Mouse (Mus musculus): ENCODE measurements around the gene Gm20388. TPM values are rescaled to one million over a fixed set of nuclear protein-coding genes. Genes with fewer than 3 reads are reported as not detected.
A peak's percentile ranks its signal among the peaks of the same experiment; 100 is the strongest.

The Gm20388 gene
- total and polyA plus RNA-seq, 3 experiments, result 0.02 to 0.05 TPM; not detected in 1

- ATAC-seq (ENCODE audit: extremely low read depth, insufficient number of reproducible peaks, low FRiP score, poor library complexity, severe bottlenecking), result peak; percentile 67
- peaks cover 8% of the 10 kb centered on the region for H3K9me3 ChIP-seq (replicated peaks)
- no peak overlapping the region; the same call in 1 of the 2 replicates for H3K4me3 ChIP-seq (ENCODE audit: low read depth, low read length)
- H3K4me1 ChIP-seq (ENCODE audit: insufficient read depth, low read depth, low read length), result peaks cover 17% of the 10 kb centered on the region
- DNase-seq (ENCODE audit: low spot score), result peak; percentile 48
- peaks cover 94% of the 10 kb centered on the region for H3K27me3 ChIP-seq (ENCODE audit: insufficient read depth, low read length)
- no peaks in the 10 kb centered on the region for H3K36me3 ChIP-seq (replicated peaks)
- TF ChIP-seq GATA2 (IDR thresholded peaks at IDR 0.05; ENCODE audit: borderline replicate concordance, low read depth, low read length), result no peak
- TF ChIP-seq CTCF (IDR thresholded peaks at IDR 0.05; ENCODE audit: low read depth, low read length), result no peak
- TF ChIP-seq TAL1 (conservative IDR thresholded peaks at IDR 0.05; ENCODE audit: low read depth, low read length), result peak; percentile 40; the same call in 1 of the 2 replicates
- no peak for TF ChIP-seq GATA1 (IDR thresholded peaks at IDR 0.05; ENCODE audit: borderline replicate concordance, low read length)
These were observed 551.5 kb downstream of the Gm20388 start for GRCm38 (mm10) chr8:120462119-120462551.

DNA sequence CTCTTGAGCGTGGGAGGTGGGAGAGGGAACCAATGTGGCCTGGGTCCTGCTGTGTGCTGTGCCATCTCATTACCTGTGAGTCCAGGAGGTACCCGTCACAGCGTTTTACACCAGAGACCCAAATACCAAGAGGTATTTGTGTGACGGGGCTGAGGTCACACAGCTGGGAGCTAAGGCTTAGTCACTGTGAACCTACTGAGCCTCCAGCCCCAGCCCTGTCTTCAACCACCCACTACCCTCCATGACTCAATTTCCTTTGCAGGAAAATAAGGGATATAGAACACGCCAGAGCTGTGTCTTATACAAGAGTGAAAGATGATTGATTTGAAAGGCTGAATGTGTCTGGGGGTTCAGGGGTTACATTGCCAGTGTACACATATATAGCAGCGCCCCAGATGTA is 552.0 kb downstream of the Gm20388 start:
- DNase-seq (ENCODE audit: low spot score) (no peak), ATAC-seq (ENCODE audit: extremely low read depth, insufficient number of reproducible peaks, low FRiP score, poor library complexity, severe bottlenecking) (no peak)
- H3K36me3 ChIP-seq (replicated peaks), result no peaks in the 10 kb centered on the region
- H3K27me3 ChIP-seq (ENCODE audit: insufficient read depth, low read length), result peaks cover 96% of the 10 kb centered on the region
- no peak for TF ChIP-seq TAL1 (conservative IDR thresholded peaks at IDR 0.05; ENCODE audit: low read depth, low read length)
- no peak for TF ChIP-seq GATA1 (IDR thresholded peaks at IDR 0.05; ENCODE audit: borderline replicate concordance, low read length)
- TF ChIP-seq CTCF (IDR thresholded peaks at IDR 0.05; ENCODE audit: low read depth, low read length), result no peak
- TF ChIP-seq POLR2AphosphoS5 (IDR thresholded peaks at IDR 0.05; ENCODE audit: insufficient replicate concordance, low read depth, low read length), result no peak
- TF ChIP-seq GATA2 (IDR thresholded peaks at IDR 0.05; ENCODE audit: borderline replicate concordance, low read depth, low read length), result no peak
- H3K4me1 ChIP-seq (ENCODE audit: insufficient read depth, low read depth, low read length), result peaks cover 17% of the 10 kb centered on the region
- peaks cover 8% of the 10 kb centered on the region for H3K9me3 ChIP-seq (replicated peaks)
- no peak overlapping the region; the same call in 1 of the 2 replicates for H3K4me3 ChIP-seq (ENCODE audit: low read depth, low read length)

- no peaks in the 10 kb centered on the region for H3K36me3 ChIP-seq (replicated peaks)
- peaks cover 8% of the 10 kb centered on the region for H3K9me3 ChIP-seq (replicated peaks)
- ATAC-seq (ENCODE audit: extremely low read depth, insufficient number of reproducible peaks, low FRiP score, poor library complexity, severe bottlenecking), result no peak
- H3K27me3 ChIP-seq (ENCODE audit: insufficient read depth, low read length), result peaks cover 95% of the 10 kb centered on the region
- DNase-seq (ENCODE audit: low spot score), result no peak
- no peak for TF ChIP-seq CTCF (IDR thresholded peaks at IDR 0.05; ENCODE audit: low read depth, low read length)
- peaks cover 17% of the 10 kb centered on the region for H3K4me1 ChIP-seq (ENCODE audit: insufficient read depth, low read depth, low read length)
- H3K4me3 ChIP-seq (ENCODE audit: low read depth, low read length), result no peak overlapping the region
These were observed 553.4 kb downstream of the Gm20388 start for GRCm38 (mm10) chr8:120463918-120464584.

- ATAC-seq (ENCODE audit: extremely low read depth, insufficient number of reproducible peaks, low FRiP score, poor library complexity, severe bottlenecking) (no peak), DNase-seq (ENCODE audit: low spot score) (no peak)
- Histone ChIP-seq H3K36me3 (replicated peaks) (no peaks in the 10 kb centered on the region), H3K4me1 (ENCODE audit: insufficient read depth, low read depth, low read length) (peaks cover 17% of the 10 kb centered on the region), H3K9me3 (replicated peaks) (peaks cover 8% of the 10 kb centered on the region), H3K4me3 (ENCODE audit: low read depth, low read length) (no peak overlapping the region), H3K27me3 (ENCODE audit: insufficient read depth, low read length) (peaks cover 94% of the 10 kb centered on the region)
- TF ChIP-seq POLR2AphosphoS5 (IDR thresholded peaks at IDR 0.05; ENCODE audit: insufficient replicate concordance, low read depth, low read length) (no peak), GATA1 (IDR thresholded peaks at IDR 0.05; ENCODE audit: borderline replicate concordance, low read length) (no peak), GATA2 (IDR thresholded peaks at IDR 0.05; ENCODE audit: borderline replicate concordance, low read depth, low read length) (no peak), CTCF (IDR thresholded peaks at IDR 0.05; ENCODE audit: low read depth, low read length) (no peak), TAL1 (conservative IDR thresholded peaks at IDR 0.05; ENCODE audit: low read depth, low read length) (no peak)
These were observed 553.9 kb downstream of the Gm20388 start for GRCm38 (mm10) chr8:120464585-120464937.

DNA sequence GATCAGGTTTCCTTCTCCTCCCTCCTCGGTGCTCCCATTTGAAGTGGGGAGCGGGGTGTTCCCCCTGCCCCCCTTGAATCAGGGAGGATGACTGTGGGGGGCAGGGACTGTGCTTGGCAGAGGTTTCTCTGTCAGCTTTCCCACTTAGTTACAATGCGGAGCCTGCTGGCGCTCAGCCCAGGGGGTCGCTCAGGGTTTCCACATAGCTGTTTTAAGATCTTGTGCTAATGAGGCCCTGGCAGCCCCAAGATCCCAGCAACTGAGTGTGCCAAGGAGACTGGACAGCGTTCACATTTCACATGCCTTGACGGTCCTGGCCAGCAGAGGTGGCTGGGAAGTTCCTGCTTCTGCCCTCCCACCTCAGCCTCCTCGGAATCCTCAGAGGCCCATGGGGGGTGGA is 555.1 kb downstream of the Gm20388 start:
- DNase-seq (ENCODE audit: low spot score) (no peak), ATAC-seq (ENCODE audit: extremely low read depth, insufficient number of reproducible peaks, low FRiP score, poor library complexity, severe bottlenecking) (no peak)
- H3K27me3 ChIP-seq (ENCODE audit: insufficient read depth, low read length), result peaks cover 94% of the 10 kb centered on the region
- H3K4me3 ChIP-seq (ENCODE audit: low read depth, low read length), result no peak overlapping the region
- H3K9me3 ChIP-seq (replicated peaks), result peaks cover 8% of the 10 kb centered on the region
- TF ChIP-seq GATA2 (IDR thresholded peaks at IDR 0.05; ENCODE audit: borderline replicate concordance, low read depth, low read length), result no peak
- TF ChIP-seq POLR2AphosphoS5 (IDR thresholded peaks at IDR 0.05; ENCODE audit: insufficient replicate concordance, low read depth, low read length), result no peak
- H3K36me3 ChIP-seq (replicated peaks), result no peaks in the 10 kb centered on the region
- H3K4me1 ChIP-seq (ENCODE audit: insufficient read depth, low read depth, low read length), result peaks cover 17% of the 10 kb centered on the region

DNA sequence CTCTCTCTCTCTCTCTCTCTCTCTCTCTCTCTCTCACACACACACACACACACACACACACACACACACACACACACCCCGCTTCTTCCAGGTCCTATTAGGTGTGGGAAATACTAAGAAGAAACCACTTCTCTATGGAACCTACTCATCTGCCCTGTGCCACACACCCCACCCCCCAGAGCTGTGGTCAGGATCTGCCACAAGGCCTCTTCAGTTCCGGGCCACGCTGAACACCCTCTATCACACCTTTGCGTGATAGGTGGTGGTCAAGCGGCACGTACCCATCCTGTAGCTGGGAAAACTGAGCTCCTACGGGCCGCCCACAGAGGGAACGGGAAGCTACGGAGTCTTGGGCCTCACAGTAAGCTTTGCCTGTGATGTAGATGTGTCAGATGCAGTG is 555.6 kb downstream of the Gm20388 start:
- Histone ChIP-seq H3K36me3 (replicated peaks) (no peaks in the 10 kb centered on the region), H3K27me3 (ENCODE audit: insufficient read depth, low read length) (peaks cover 94% of the 10 kb centered on the region), H3K9me3 (replicated peaks) (peaks cover 8% of the 10 kb centered on the region), H3K4me1 (ENCODE audit: insufficient read depth, low read depth, low read length) (peaks cover 23% of the 10 kb centered on the region), H3K4me3 (ENCODE audit: low read depth, low read length) (no peak overlapping the region)
- ATAC-seq (ENCODE audit: extremely low read depth, insufficient number of reproducible peaks, low FRiP score, poor library complexity, severe bottlenecking) (no peak), DNase-seq (ENCODE audit: low spot score) (no peak)
- TF ChIP-seq GATA1 (IDR thresholded peaks at IDR 0.05; ENCODE audit: borderline replicate concordance, low read length), result no peak

- Histone ChIP-seq H3K36me3 (replicated peaks) (no peaks in the 10 kb centered on the region), H3K4me3 (ENCODE audit: low read depth, low read length) (no peak overlapping the region), H3K9me3 (replicated peaks) (peaks cover 8% of the 10 kb centered on the region), H3K27me3 (ENCODE audit: insufficient read depth, low read length) (peaks cover 94% of the 10 kb centered on the region), H3K4me1 (ENCODE audit: insufficient read depth, low read depth, low read length) (peaks cover 26% of the 10 kb centered on the region)
- DNase-seq (ENCODE audit: low spot score) (no peak), ATAC-seq (ENCODE audit: extremely low read depth, insufficient number of reproducible peaks, low FRiP score, poor library complexity, severe bottlenecking) (no peak)
- TF ChIP-seq GATA1 (IDR thresholded peaks at IDR 0.05; ENCODE audit: borderline replicate concordance, low read length) (no peak), TAL1 (conservative IDR thresholded peaks at IDR 0.05; ENCODE audit: low read depth, low read length) (no peak), POLR2AphosphoS5 (IDR thresholded peaks at IDR 0.05; ENCODE audit: insufficient replicate concordance, low read depth, low read length) (no peak), CTCF (IDR thresholded peaks at IDR 0.05; ENCODE audit: low read depth, low read length) (no peak), GATA2 (IDR thresholded peaks at IDR 0.05; ENCODE audit: borderline replicate concordance, low read depth, low read length) (no peak)
These were observed 557.0 kb downstream of the Gm20388 start for GRCm38 (mm10) chr8:120467598-120467997.

Data from G1E (cell line).